Mouse (Mus musculus): ENCODE results near the gene Mfap1b. TPM values are rescaled to one million over a fixed set of nuclear protein-coding genes. Genes with fewer than 3 reads are reported as not detected.
A peak's percentile ranks its signal among the peaks of the same experiment; 100 is the strongest.

The Mfap1b gene
- polyA plus RNA-seq, 1 experiment, result 13.1 TPM

- Histone ChIP-seq H3K4me3 (no peak overlapping the region), H3K79me2 (ENCODE audit: control insufficient read depth, insufficient read depth) (peaks cover 19% of the 10 kb centered on the region), H3K36me3 (ENCODE audit: control insufficient read depth, insufficient read depth) (peaks cover 57% of the 10 kb centered on the region), H3K27me3 (ENCODE audit: control insufficient read depth, insufficient read depth, insufficient read length) (no peaks in the 10 kb centered on the region), H3K4me2 (ENCODE audit: low read depth) (no peak overlapping the region), H3ac (ENCODE audit: control insufficient read depth, insufficient read length) (no peak overlapping the region)
- no peak for TF ChIP-seq POLR2A (IDR thresholded peaks at IDR 0.05; ENCODE audit: insufficient read length, low read depth)
- TF ChIP-seq USF1 (IDR thresholded peaks at IDR 0.05; ENCODE audit: low read depth), result no peak
- TF ChIP-seq CEBPB (IDR thresholded peaks at IDR 0.05; ENCODE audit: insufficient read depth, poor library complexity, severe bottlenecking), result no peak
- TF ChIP-seq SRF (IDR thresholded peaks at IDR 0.05; ENCODE audit: control insufficient read depth, insufficient read length, low read depth), result no peak
- TF ChIP-seq MAX (IDR thresholded peaks at IDR 0.05; ENCODE audit: low read depth), result no peak
- no peak for TF ChIP-seq E2F4 (IDR thresholded peaks at IDR 0.05; ENCODE audit: insufficient read depth)
- TF ChIP-seq POLR2AphosphoS2 (IDR thresholded peaks at IDR 0.05; ENCODE audit: insufficient read length, low read depth), result no peak
- no peak for TF ChIP-seq MYOG (IDR thresholded peaks at IDR 0.05; ENCODE audit: control insufficient read depth in 1 of 3, insufficient read depth in 1 of 3, insufficient read length in 2 of 3, low read depth in 2 of 3)
- TF ChIP-seq MYOD1 (IDR thresholded peaks at IDR 0.05; ENCODE audit: control insufficient read depth in 1 of 3, insufficient read length in 2 of 3, low read depth in 2 of 3), result no peak
- no peak for TF ChIP-seq TCF12 (IDR thresholded peaks at IDR 0.05; ENCODE audit: insufficient read depth, poor library complexity, severe bottlenecking)
- TF ChIP-seq REST (IDR thresholded peaks at IDR 0.05; ENCODE audit: insufficient read depth, insufficient read length), result no peak
- TF ChIP-seq TCF3 (IDR thresholded peaks at IDR 0.05; ENCODE audit: insufficient read length, low read depth), result no peak
Observed at GRCm38 (mm10) chr2:121425890-121426289, 48.0 kb downstream of the Mfap1b start.

DNA sequence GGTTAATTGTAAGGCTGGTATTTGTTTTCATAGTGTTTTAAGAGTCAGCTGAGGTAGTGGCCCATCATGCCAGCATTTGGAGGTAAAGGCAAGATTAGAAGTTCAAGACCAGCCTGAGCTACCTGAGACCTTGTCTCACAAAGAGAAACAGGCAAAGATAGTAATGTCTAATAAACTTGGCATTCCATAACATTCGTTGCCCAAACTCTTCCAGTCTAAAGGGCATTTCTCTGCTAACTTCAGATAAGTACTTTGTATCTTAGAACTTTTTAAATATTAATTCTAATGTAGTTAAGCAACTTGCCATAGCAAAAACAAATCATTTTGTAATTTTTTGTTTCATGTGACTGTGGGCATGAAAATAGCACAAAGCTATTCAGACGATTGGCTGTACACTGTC is 50.7 kb downstream of the Mfap1b start:
- Histone ChIP-seq H3ac (ENCODE audit: control insufficient read depth, insufficient read length) (no peak overlapping the region), H3K4me2 (ENCODE audit: low read depth) (no peak overlapping the region), H3K4me3 (no peak overlapping the region), H3K79me2 (ENCODE audit: control insufficient read depth, insufficient read depth) (peaks cover 42% of the 10 kb centered on the region), H3K36me3 (ENCODE audit: control insufficient read depth, insufficient read depth) (peaks cover 37% of the 10 kb centered on the region), H3K27me3 (ENCODE audit: control insufficient read depth, insufficient read depth, insufficient read length) (no peaks in the 10 kb centered on the region)
- TF ChIP-seq E2F4 (IDR thresholded peaks at IDR 0.05; ENCODE audit: insufficient read depth) (no peak), MAX (IDR thresholded peaks at IDR 0.05; ENCODE audit: low read depth) (no peak), TCF3 (IDR thresholded peaks at IDR 0.05; ENCODE audit: insufficient read length, low read depth) (no peak), REST (IDR thresholded peaks at IDR 0.05; ENCODE audit: insufficient read depth, insufficient read length) (no peak), POLR2A (IDR thresholded peaks at IDR 0.05; ENCODE audit: insufficient read length, low read depth) (no peak), USF1 (IDR thresholded peaks at IDR 0.05; ENCODE audit: low read depth) (no peak)

DNA sequence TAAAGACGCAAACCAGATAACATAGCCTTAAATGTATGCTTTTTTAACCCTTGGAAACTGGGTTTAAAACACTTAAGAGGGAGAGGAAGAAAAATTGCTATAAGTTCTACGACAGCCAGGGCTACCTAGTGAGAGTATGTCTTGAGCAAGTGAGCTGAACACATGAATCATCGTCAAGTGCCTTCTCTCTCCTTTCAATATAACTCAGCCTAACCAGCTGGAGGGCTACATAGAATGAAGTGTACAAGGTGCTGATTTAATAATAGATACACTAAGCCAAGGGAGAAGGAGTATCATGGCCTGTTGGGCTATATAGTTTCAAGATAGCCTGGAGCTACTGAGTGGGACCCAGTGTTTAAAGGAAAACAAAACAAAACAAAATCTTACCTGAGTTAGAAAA is 55.4 kb downstream of the Mfap1b start:
- Histone ChIP-seq H3K27me3 (ENCODE audit: control insufficient read depth, insufficient read depth, insufficient read length) (no peaks in the 10 kb centered on the region), H3ac (ENCODE audit: control insufficient read depth, insufficient read length) (no peak overlapping the region), H3K4me3 (no peak overlapping the region), H3K4me2 (ENCODE audit: low read depth) (no peak overlapping the region), H3K79me2 (ENCODE audit: control insufficient read depth, insufficient read depth) (peaks cover 83% of the 10 kb centered on the region), H3K36me3 (ENCODE audit: control insufficient read depth, insufficient read depth) (peaks cover 21% of the 10 kb centered on the region)
- TF ChIP-seq MYOD1 (IDR thresholded peaks at IDR 0.05; ENCODE audit: control insufficient read depth in 1 of 3, insufficient read length in 2 of 3, low read depth in 2 of 3), result no peak
- no peak for TF ChIP-seq MAX (IDR thresholded peaks at IDR 0.05; ENCODE audit: low read depth)
- no peak for TF ChIP-seq POLR2A (IDR thresholded peaks at IDR 0.05; ENCODE audit: insufficient read length, low read depth)
- no peak for TF ChIP-seq SRF (IDR thresholded peaks at IDR 0.05; ENCODE audit: control insufficient read depth, insufficient read length, low read depth)
- TF ChIP-seq E2F4 (IDR thresholded peaks at IDR 0.05; ENCODE audit: insufficient read depth), result no peak
- no peak for TF ChIP-seq TCF3 (IDR thresholded peaks at IDR 0.05; ENCODE audit: insufficient read length, low read depth)
- TF ChIP-seq MYOG (IDR thresholded peaks at IDR 0.05; ENCODE audit: control insufficient read depth in 1 of 3, insufficient read depth in 1 of 3, insufficient read length in 2 of 3, low read depth in 2 of 3), result no peak
- no peak for TF ChIP-seq CEBPB (IDR thresholded peaks at IDR 0.05; ENCODE audit: insufficient read depth, poor library complexity, severe bottlenecking)
- TF ChIP-seq POLR2AphosphoS2 (IDR thresholded peaks at IDR 0.05; ENCODE audit: insufficient read length, low read depth), result no peak
- TF ChIP-seq REST (IDR thresholded peaks at IDR 0.05; ENCODE audit: insufficient read depth, insufficient read length), result no peak
- TF ChIP-seq TCF12 (IDR thresholded peaks at IDR 0.05; ENCODE audit: insufficient read depth, poor library complexity, severe bottlenecking), result no peak

GRCm38 (mm10) chr2:121416356-121416755 is 57.5 kb downstream of the Mfap1b start:
- Histone ChIP-seq H3K4me2 (ENCODE audit: low read depth) (peak overlapping the region; percentile 1), H3K27me3 (ENCODE audit: control insufficient read depth, insufficient read depth, insufficient read length) (no peaks in the 10 kb centered on the region), H3K4me3 (no peak overlapping the region), H3ac (ENCODE audit: control insufficient read depth, insufficient read length) (no peak overlapping the region), H3K79me2 (ENCODE audit: control insufficient read depth, insufficient read depth) (peaks cover 71% of the 10 kb centered on the region), H3K36me3 (ENCODE audit: control insufficient read depth, insufficient read depth) (peaks cover 11% of the 10 kb centered on the region)
- TF ChIP-seq TCF12 (IDR thresholded peaks at IDR 0.05; ENCODE audit: insufficient read depth, poor library complexity, severe bottlenecking), result no peak
- no peak for TF ChIP-seq USF1 (IDR thresholded peaks at IDR 0.05; ENCODE audit: low read depth)
- TF ChIP-seq MYOD1 (IDR thresholded peaks at IDR 0.05; ENCODE audit: control insufficient read depth in 1 of 3, insufficient read length in 2 of 3, low read depth in 2 of 3), result no peak
- no peak for TF ChIP-seq POLR2AphosphoS2 (IDR thresholded peaks at IDR 0.05; ENCODE audit: insufficient read length, low read depth)
- TF ChIP-seq MAX (IDR thresholded peaks at IDR 0.05; ENCODE audit: low read depth), result no peak
- no peak for TF ChIP-seq CEBPB (IDR thresholded peaks at IDR 0.05; ENCODE audit: insufficient read depth, poor library complexity, severe bottlenecking)
- TF ChIP-seq MYOG (IDR thresholded peaks at IDR 0.05; ENCODE audit: control insufficient read depth in 1 of 3, insufficient read depth in 1 of 3, insufficient read length in 2 of 3, low read depth in 2 of 3), result no peak
- no peak for TF ChIP-seq TCF3 (IDR thresholded peaks at IDR 0.05; ENCODE audit: insufficient read length, low read depth)
- TF ChIP-seq REST (IDR thresholded peaks at IDR 0.05; ENCODE audit: insufficient read depth, insufficient read length), result no peak
- no peak for TF ChIP-seq SRF (IDR thresholded peaks at IDR 0.05; ENCODE audit: control insufficient read depth, insufficient read length, low read depth)
- no peak for TF ChIP-seq E2F4 (IDR thresholded peaks at IDR 0.05; ENCODE audit: insufficient read depth)
- no peak for TF ChIP-seq POLR2A (IDR thresholded peaks at IDR 0.05; ENCODE audit: insufficient read length, low read depth)

DNA sequence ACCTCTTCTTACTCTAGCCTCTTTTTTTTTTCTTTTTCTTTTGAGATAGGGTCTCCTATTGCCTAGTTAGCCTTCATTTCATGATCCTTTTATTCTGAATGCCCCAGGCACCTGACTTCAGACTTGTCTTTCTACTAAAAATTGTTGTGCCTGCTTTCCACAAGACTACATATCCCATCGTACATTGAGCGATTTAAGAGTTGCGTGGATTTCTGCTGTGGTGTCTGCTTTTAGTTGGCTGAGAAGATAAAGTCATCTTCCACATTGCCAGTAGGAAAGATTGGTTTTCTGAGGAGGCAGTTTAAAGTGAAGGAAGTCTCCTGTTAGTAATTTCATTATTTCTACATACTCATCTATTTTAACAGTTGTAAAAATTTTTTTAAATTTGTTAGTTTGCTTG is 58.3 kb downstream of the Mfap1b start:
- H3K79me2 ChIP-seq (ENCODE audit: control insufficient read depth, insufficient read depth), result peaks cover 63% of the 10 kb centered on the region

More for the DNA sequence above, 58.3 kb downstream of the Mfap1b start:
- Histone ChIP-seq H3ac (ENCODE audit: control insufficient read depth, insufficient read length) (no peak overlapping the region), H3K27me3 (ENCODE audit: control insufficient read depth, insufficient read depth, insufficient read length) (no peaks in the 10 kb centered on the region), H3K36me3 (ENCODE audit: control insufficient read depth, insufficient read depth) (peaks cover 11% of the 10 kb centered on the region), H3K4me2 (ENCODE audit: low read depth) (peak overlapping the region; percentile 65), H3K4me3 (peak overlapping the region; percentile 65)
- TF ChIP-seq REST (IDR thresholded peaks at IDR 0.05; ENCODE audit: insufficient read depth, insufficient read length), result no peak
- TF ChIP-seq POLR2A (IDR thresholded peaks at IDR 0.05; ENCODE audit: insufficient read length, low read depth), result no peak
- no peak for TF ChIP-seq POLR2AphosphoS2 (IDR thresholded peaks at IDR 0.05; ENCODE audit: insufficient read length, low read depth)
- no peak for TF ChIP-seq E2F4 (IDR thresholded peaks at IDR 0.05; ENCODE audit: insufficient read depth)
- TF ChIP-seq CEBPB (IDR thresholded peaks at IDR 0.05; ENCODE audit: insufficient read depth, poor library complexity, severe bottlenecking), result no peak
- no peak for TF ChIP-seq TCF3 (IDR thresholded peaks at IDR 0.05; ENCODE audit: insufficient read length, low read depth)
- TF ChIP-seq TCF12 (IDR thresholded peaks at IDR 0.05; ENCODE audit: insufficient read depth, poor library complexity, severe bottlenecking), result no peak
- no peak for TF ChIP-seq USF1 (IDR thresholded peaks at IDR 0.05; ENCODE audit: low read depth)
- TF ChIP-seq MYOD1 (IDR thresholded peaks at IDR 0.05; ENCODE audit: control insufficient read depth in 1 of 3, insufficient read length in 2 of 3, low read depth in 2 of 3), result no peak
- no peak for TF ChIP-seq MYOG (IDR thresholded peaks at IDR 0.05; ENCODE audit: control insufficient read depth in 1 of 3, insufficient read depth in 1 of 3, insufficient read length in 2 of 3, low read depth in 2 of 3)
